Mouse (Mus musculus) left cerebral cortex, adult 2 months (tissue): ENCODE data around the gene Sparcl1. TPM values are rescaled to one million over a fixed set of nuclear protein-coding genes. Genes with fewer than 3 reads are reported as not detected.

Source experiments
- DNase-seq, 2 experiments: peaks; one replicate each; pipeline ENCODE4 v3.0.0; 2021 to 2022; ENCODE audit warnings: low spot score in 2 of 2, mixed read lengths in 1 of 2; ENCODE audit errors: extremely low spot score in 1 of 2
- H3K27ac ChIP-seq: fragments of 200-600 bp; 2 replicates; pipeline ENCODE4 v1.8.1; 2022
- H3K4me3 ChIP-seq: fragments of 200-600 bp; 2 replicates; pipeline ENCODE4 v1.8.1; 2022
- CTCF ChIP-seq: fragments of 200-600 bp; IDR thresholded peaks from 2 replicates; pipeline ENCODE4 v1.8.1; 2022; ENCODE audit warnings: antibody characterized with exemption, mild to moderate bottlenecking, moderate library complexity
- intact Hi-C: fragments of 180-260 bp; cut with DNase I; formaldehyde crosslinking; loops from one replicate; pipeline ENCODE4 v1.15.1; 2025
- long read RNA-seq, 2 experiments: library from polyadenylated mRNA; stranded (forward); transcript quantifications; one replicate each; pipeline ENCODE4 v2.0.0; 2021; ENCODE audit warnings: borderline mapping rate in 2 of 2
- total RNA-seq, 2 experiments: library from RNA; stranded (reverse); gene quantifications; 2 replicates each; pipeline ENCODE4 v1.2.3; 2021

The Sparcl1 gene
- 1,000 to 10,000 TPM; 1,525 to 1,546 TPM for total RNA-seq
- long read RNA-seq, experiment 1, transcript Sparcl1-201 (11 exons, 2,759 nt): major isoform, 1,888 of 2,085 reads
- long read RNA-seq, experiment 1, partial matches to known transcripts: 123 of 2,085 reads
- long read RNA-seq, experiment 1, other reads (novel, unspliced or antisense): 74 of 2,085 reads
- long read RNA-seq, experiment 2, transcript Sparcl1-201 (11 exons, 2,759 nt): major isoform, 1,642 of 1,834 reads
- long read RNA-seq, experiment 2, partial matches to known transcripts: 104 of 1,834 reads
- long read RNA-seq, experiment 2, other reads (novel, unspliced or antisense): 88 of 1,834 reads

GRCm38 (mm10) chr5:104113491-104114172, at the start of gene Sparcl1:
Sparcl1 (minus strand) TSS chr5:104113733.
- TF ChIP-seq CTCF: no peak
- peak in 1 of 2 experiments; percentile 61 for DNase-seq
- H3K4me3 ChIP-seq: peak within 1 kb of the TSS; percentile 65
- peak within 1 kb of the TSS; percentile 97 for H3K27ac ChIP-seq
- intact Hi-C loops: loop anchor here (5.0 kb wide), 1 partner anchor 344 kb away; the partner anchor contains the start of gene Pkd2

- Histone ChIP-seq H3K4me3 (no peak overlapping the region), H3K27ac (no peak overlapping the region)
- DNase-seq: no peak
- intact Hi-C loops: no loop called here
- no peak for TF ChIP-seq CTCF
Measured at GRCm38 (mm10) chr5:104161390-104161789, 47.9 kb upstream of the Sparcl1 start.

GRCm38 (mm10) chr5:104160581-104160980, 47.0 kb upstream of the Sparcl1 start:
- Histone ChIP-seq H3K4me3 (no peak overlapping the region), H3K27ac (no peak overlapping the region)
- no peak for DNase-seq
- intact Hi-C loops: no loop called here
- no peak for TF ChIP-seq CTCF

- Histone ChIP-seq H3K4me3 (no peak overlapping the region), H3K27ac (peak overlapping the region; percentile 62)
- intact Hi-C loops: no loop called here
- no peak for TF ChIP-seq CTCF
- peak; percentile 24 to 45 for DNase-seq
Measured at GRCm38 (mm10) chr5:104158332-104159052, 45.0 kb upstream of the Sparcl1 start.

- peak overlapping the region; percentile 62 for H3K27ac ChIP-seq
- DNase-seq: no peak
- no peak overlapping the region for H3K4me3 ChIP-seq
- intact Hi-C loops: no loop called here
- TF ChIP-seq CTCF: no peak
Measured at GRCm38 (mm10) chr5:104157701-104158100, 44.2 kb upstream of the Sparcl1 start.

- Histone ChIP-seq H3K4me3 (no peak overlapping the region), H3K27ac (no peak overlapping the region)
- no peak for TF ChIP-seq CTCF
- no peak for DNase-seq
- intact Hi-C loops: no loop called here
Measured at GRCm38 (mm10) chr5:104150196-104150595, 36.7 kb upstream of the Sparcl1 start.

GRCm38 (mm10) chr5:104149349-104149748, 35.8 kb upstream of the Sparcl1 start:
- no peak for TF ChIP-seq CTCF
- Histone ChIP-seq H3K27ac (no peak overlapping the region), H3K4me3 (no peak overlapping the region)
- no peak for DNase-seq
- intact Hi-C loops: no loop called here

- no peak overlapping the region for H3K27ac ChIP-seq
- intact Hi-C loops: no loop called here
- H3K4me3 ChIP-seq: no peak overlapping the region
- DNase-seq: no peak
- no peak for TF ChIP-seq CTCF
Measured at GRCm38 (mm10) chr5:104144057-104144456, 30.5 kb upstream of the Sparcl1 start.

- Histone ChIP-seq H3K4me3 (no peak overlapping the region), H3K27ac (no peak overlapping the region)
- intact Hi-C loops: no loop called here
- peak; percentile 49 for TF ChIP-seq CTCF
- DNase-seq: no peak
Measured at GRCm38 (mm10) chr5:104141067-104141466, 27.5 kb upstream of the Sparcl1 start.

GRCm38 (mm10) chr5:104137920-104138541, 24.5 kb upstream of the Sparcl1 start:
- no peak for DNase-seq
- Histone ChIP-seq H3K4me3 (no peak overlapping the region), H3K27ac (no peak overlapping the region)
- TF ChIP-seq CTCF: no peak
- intact Hi-C loops: loop anchor here (10.0 kb wide), 1 partner anchor 307 kb away; no protein-coding TSS in a partner anchor

- no peak for DNase-seq
- intact Hi-C loops: loop anchor here (5.0 to 10.0 kb wide), 2 partner anchors 84 to 311 kb away; no protein-coding TSS in a partner anchor
- Histone ChIP-seq H3K27ac (no peak overlapping the region), H3K4me3 (no peak overlapping the region)
- no peak for TF ChIP-seq CTCF
Measured at GRCm38 (mm10) chr5:104133752-104134151, 20.2 kb upstream of the Sparcl1 start.
